Mouse (Mus musculus) lung, adult 2 months (tissue): ENCODE measurements around the gene Safb.

Source experiments
- CTCF ChIP-seq: fragments of 200-500 bp; IDR thresholded peaks from 2 replicates; pipeline ENCODE4 v1.5.1; 2011; ENCODE audit warnings: mild to moderate bottlenecking, low read length, control low read depth; ENCODE audit not compliant: insufficient read depth
- POLR2A ChIP-seq: fragments of 200-500 bp; IDR thresholded peaks from 2 replicates; pipeline ENCODE4 v1.6.1; 2011; ENCODE audit warnings: low read depth, mild to moderate bottlenecking, control low read depth, low read length, borderline replicate concordance; ENCODE audit errors: extremely low read depth

DNA sequence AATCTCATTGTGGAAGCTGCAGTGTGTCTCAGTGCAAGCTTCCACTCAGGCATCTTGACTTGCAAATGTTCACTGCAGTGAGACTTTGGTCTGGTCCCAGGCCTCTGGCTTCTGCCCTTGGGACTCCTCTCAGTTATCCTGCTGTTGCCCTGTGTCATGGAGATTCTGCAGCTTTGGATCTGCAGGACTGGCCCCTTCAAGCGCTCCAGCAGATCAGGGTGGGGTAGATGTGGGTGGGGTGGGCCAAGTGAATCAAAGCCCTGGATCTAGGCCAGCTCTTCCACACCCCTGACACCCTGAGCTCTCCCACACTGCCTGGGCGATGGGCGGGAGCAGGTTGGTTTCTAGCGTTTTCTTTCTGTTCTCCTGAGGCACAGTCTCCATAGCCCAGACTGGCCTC, 47.2 kb downstream of the Safb start:
- TF ChIP-seq CTCF = no peak
- TF ChIP-seq POLR2A = no peak
